Mouse (Mus musculus) heart, embryonic 11.5 days (tissue): ENCODE data around the gene Ankrd2. TPM values are rescaled to one million over a fixed set of nuclear protein-coding genes. Genes with fewer than 3 reads are reported as not detected.

Experiments
- ATAC-seq: fragments of 200-750 bp; cut with Nextera tagmentation; replicated peaks from 2 replicates; pipeline ENCODE4 v1.8.0; 2017; ENCODE audit warnings: moderate library complexity; ENCODE audit not compliant: insufficient number of reproducible peaks, low FRiP score, low TSS enrichment
- H3K27ac ChIP-seq: fragments of 300-500 bp; sonication (generic); 2 replicates; pipeline ENCODE4 v1.5.1; 2014; ENCODE audit warnings: mild to moderate bottlenecking, low read depth, low read length
- H3K27me3 ChIP-seq: fragments of 300-500 bp; sonication (generic); 2 replicates; pipeline ENCODE4 v1.6.1; 2014; ENCODE audit warnings: mild to moderate bottlenecking, low read length, mixed read lengths; ENCODE audit not compliant: control insufficient read depth, insufficient read depth
- H3K36me3 ChIP-seq: fragments of 300-500 bp; sonication (generic); 2 replicates; pipeline ENCODE4 v1.6.1; 2014; ENCODE audit warnings: mild to moderate bottlenecking, low read length, moderate library complexity, mixed read lengths; ENCODE audit not compliant: control insufficient read depth, insufficient read depth
- H3K4me1 ChIP-seq: fragments of 300-500 bp; sonication (generic); 2 replicates; pipeline ENCODE4 v1.6.1; 2014; ENCODE audit warnings: low read length; ENCODE audit not compliant: control insufficient read depth, insufficient read depth
- H3K4me2 ChIP-seq: fragments of 300-500 bp; sonication (generic); 2 replicates; pipeline ENCODE4 v1.6.1; 2014; ENCODE audit warnings: mild to moderate bottlenecking, moderate library complexity
- H3K4me3 ChIP-seq: fragments of 300-500 bp; sonication (generic); 2 replicates; pipeline ENCODE4 v1.5.1; 2014; ENCODE audit warnings: low read depth, low read length
- H3K9ac ChIP-seq: fragments of 300-500 bp; sonication (generic); 2 replicates; pipeline ENCODE4 v1.6.1; 2014; ENCODE audit warnings: mild to moderate bottlenecking, low read depth, low read length, moderate library complexity
- H3K9me3 ChIP-seq: fragments of 300-500 bp; sonication (generic); replicated peaks from 2 replicates; pipeline ENCODE4 v1.6.1; 2016; ENCODE audit warnings: low read length; ENCODE audit not compliant: control insufficient read depth
- WGBS: fragments of 180-500 bp; shearing (Covaris S2); extraction: QIAGEN DNeasy Blood & Tissue Kit; methylation state at CpG from one replicate; pipeline ENCODE4 v1.1.7; 2014; ENCODE audit not compliant: insufficient replicate concordance; 5-methylcytosine and 5-hydroxymethylcytosine counted together
- polyA plus RNA-seq: library from polyadenylated mRNA; unstranded; fragments of >200 nt; fragmentation: Nextera tagmentation; extraction: Ambion mirVana; gene quantifications from 2 replicates; pipeline ENCODE4 v1.2.1, GENCODE M21; 2014

Ankrd2 gene
- polyA plus RNA-seq, 1 experiment from 2014 or later, result not detected

DNA sequence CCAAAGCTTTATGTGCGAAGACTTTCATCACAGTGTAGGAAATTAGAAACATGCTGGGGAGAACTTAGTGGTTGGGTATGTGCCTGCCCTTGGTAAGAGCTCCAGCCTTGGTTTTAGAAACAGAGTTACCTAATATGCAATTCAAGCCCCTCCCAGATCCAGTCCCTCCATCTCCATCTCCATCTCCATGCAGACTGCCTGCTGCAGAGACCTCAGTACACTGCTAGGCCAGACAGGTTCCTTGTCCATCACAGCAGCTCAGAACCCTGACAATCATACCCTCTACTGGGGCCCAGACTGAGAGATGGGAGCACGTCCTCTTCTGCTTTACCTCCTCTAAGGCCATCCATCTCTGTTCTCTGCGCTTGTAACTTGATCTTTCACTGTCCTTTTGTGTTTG is 27.2 kb upstream of the Ankrd2 start:
- Histone ChIP-seq H3K27me3 (no peaks in the 10 kb centered on the region), H3K4me3 (no peak overlapping the region), H3K4me2 (no peak overlapping the region), H3K36me3 (no peaks in the 10 kb centered on the region), H3K9ac (no peak overlapping the region), H3K27ac (peak overlapping the region; percentile 41; the same call in 1 of the 2 replicates), H3K9me3 (no peaks in the 10 kb centered on the region), H3K4me1 (peaks cover 45% of the 10 kb centered on the region)
- WGBS, result 47% methylated on average over 3 of the region's 3 CpGs
- ATAC-seq, result no peak

- no peak overlapping the region for H3K9ac ChIP-seq
- H3K4me1 ChIP-seq, result peaks cover 43% of the 10 kb centered on the region
- no peaks in the 10 kb centered on the region for H3K36me3 ChIP-seq
Measured at GRCm38 (mm10) chr19:42009067-42009466, 26.7 kb upstream of the Ankrd2 start.

DNA sequence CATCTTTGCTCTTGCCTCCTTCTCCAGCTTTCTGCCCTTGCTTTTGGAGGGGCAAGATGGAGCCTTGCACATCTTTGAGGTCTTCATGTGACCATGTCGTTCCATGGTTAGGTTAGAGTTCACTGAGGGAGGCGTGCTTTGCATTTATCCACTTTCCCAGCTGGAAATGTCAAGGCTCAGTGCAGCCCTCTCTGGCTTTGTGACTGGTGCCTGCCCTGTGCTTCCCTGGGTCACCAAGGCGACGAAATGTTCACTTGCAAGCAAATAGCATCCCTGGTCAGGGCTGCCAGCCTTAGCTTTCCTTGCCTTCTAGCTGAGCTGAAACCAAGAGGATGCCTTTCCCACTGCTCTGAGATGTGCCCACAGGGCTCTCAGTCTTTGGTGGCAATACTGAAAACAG is 25.4 kb upstream of the Ankrd2 start:
- H3K36me3 ChIP-seq, result no peaks in the 10 kb centered on the region
- H3K4me1 ChIP-seq, result peaks cover 34% of the 10 kb centered on the region
- no peak overlapping the region for H3K27ac ChIP-seq
- WGBS, result 74% methylated on average over 4 of the region's 4 CpGs
- H3K9me3 ChIP-seq, result no peaks in the 10 kb centered on the region
- no peaks in the 10 kb centered on the region for H3K27me3 ChIP-seq
- no peak overlapping the region for H3K9ac ChIP-seq
- no peak for ATAC-seq
- no peak overlapping the region for H3K4me2 ChIP-seq
- no peak overlapping the region for H3K4me3 ChIP-seq

More at GRCm38 (mm10) chr19:42009067-42009466, 26.7 kb upstream of the Ankrd2 start:
- Histone ChIP-seq H3K4me3 (no peak overlapping the region), H3K4me2 (no peak overlapping the region), H3K27me3 (no peaks in the 10 kb centered on the region), H3K9me3 (no peaks in the 10 kb centered on the region), H3K27ac (peak overlapping the region; percentile 41; the same call in 1 of the 2 replicates)
- 64% methylated on average over 7 of the region's 7 CpGs for WGBS
- ATAC-seq, result no peak

- Histone ChIP-seq H3K4me2 (no peak overlapping the region), H3K9ac (no peak overlapping the region), H3K4me1 (peaks cover 27% of the 10 kb centered on the region), H3K36me3 (no peaks in the 10 kb centered on the region), H3K9me3 (no peaks in the 10 kb centered on the region), H3K27ac (no peak overlapping the region), H3K4me3 (no peak overlapping the region), H3K27me3 (no peaks in the 10 kb centered on the region)
- WGBS, result 79% methylated on average over 7 of the region's 7 CpGs
- ATAC-seq, result no peak
Measured at GRCm38 (mm10) chr19:42011123-42011522, 24.7 kb upstream of the Ankrd2 start.

DNA sequence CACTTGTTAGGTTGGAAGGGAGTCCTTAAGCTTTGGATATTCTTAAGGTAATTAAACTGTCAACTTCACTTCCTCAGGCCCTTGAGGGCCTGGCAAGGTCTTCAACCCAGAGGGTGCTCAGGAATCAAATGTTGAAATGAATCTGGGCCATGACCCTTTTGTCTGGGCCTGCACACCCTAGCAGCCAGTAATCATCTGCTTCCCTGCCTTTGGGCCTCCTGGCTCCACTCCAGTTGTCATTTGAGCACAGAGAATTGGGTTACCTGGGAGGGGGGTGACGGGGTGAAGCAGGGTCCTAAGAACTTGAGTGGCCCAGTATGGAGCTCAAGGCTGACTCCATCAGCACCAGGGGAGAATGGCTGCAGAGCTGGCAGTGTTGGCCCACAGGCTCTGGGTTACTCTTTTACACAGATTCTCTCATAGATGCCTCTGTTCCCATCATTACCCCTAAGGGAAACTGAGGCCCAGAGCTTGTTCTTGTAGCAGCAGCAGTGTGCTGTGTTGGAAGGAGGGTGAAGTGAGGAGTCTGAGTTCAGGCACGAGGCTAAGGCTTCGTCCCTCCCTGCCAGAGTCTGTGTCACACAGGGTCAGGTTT is 21.5 kb upstream of the Ankrd2 start:
- Histone ChIP-seq H3K9me3 (no peaks in the 10 kb centered on the region), H3K27me3 (no peaks in the 10 kb centered on the region), H3K4me2 (no peak overlapping the region), H3K9ac (no peak overlapping the region), H3K36me3 (no peaks in the 10 kb centered on the region), H3K4me1 (peaks cover 9% of the 10 kb centered on the region; the same call in 1 of the 2 replicates), H3K27ac (no peak overlapping the region), H3K4me3 (no peak overlapping the region)
- ATAC-seq, result no peak
- WGBS, result 76% methylated on average over 3 of the region's 3 CpGs

GRCm38 (mm10) chr19:42015001-42015400 is 20.8 kb upstream of the Ankrd2 start:
- ATAC-seq, result no peak
- peaks cover 10% of the 10 kb centered on the region; the same call in 1 of the 2 replicates for H3K4me1 ChIP-seq
- no peaks in the 10 kb centered on the region for H3K27me3 ChIP-seq
- WGBS, result 73% methylated on average over 6 of the region's 6 CpGs
- no peak overlapping the region for H3K4me2 ChIP-seq
- H3K9ac ChIP-seq, result no peak overlapping the region
- H3K4me3 ChIP-seq, result no peak overlapping the region
- no peaks in the 10 kb centered on the region for H3K9me3 ChIP-seq
- no peaks in the 10 kb centered on the region for H3K36me3 ChIP-seq
- no peak overlapping the region for H3K27ac ChIP-seq

DNA sequence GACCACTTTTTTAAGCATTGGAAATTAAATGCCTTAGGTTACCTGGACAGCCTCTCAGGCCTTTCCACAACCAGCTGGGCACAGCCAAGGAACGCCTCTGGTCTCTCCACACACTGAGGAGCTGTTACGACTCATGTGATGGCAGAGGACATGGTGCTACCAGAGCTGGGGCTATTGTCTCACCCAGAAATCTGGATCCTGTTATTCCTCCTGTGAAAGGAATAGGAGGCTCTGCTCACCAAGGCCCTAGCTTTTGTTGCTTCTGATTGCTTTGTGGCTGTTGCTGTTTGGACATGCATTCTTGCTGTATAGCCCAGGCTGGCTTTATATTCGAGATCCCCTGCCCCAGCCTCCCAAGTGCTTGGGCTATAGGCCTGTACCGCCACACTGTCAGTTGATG is 19.5 kb upstream of the Ankrd2 start:
- Histone ChIP-seq H3K9me3 (no peaks in the 10 kb centered on the region), H3K27ac (peak overlapping the region; percentile 75; the same call in 1 of the 2 replicates), H3K36me3 (no peaks in the 10 kb centered on the region), H3K4me1 (peaks cover 10% of the 10 kb centered on the region; the same call in 1 of the 2 replicates), H3K9ac (no peak overlapping the region), H3K4me3 (no peak overlapping the region), H3K4me2 (no peak overlapping the region), H3K27me3 (no peaks in the 10 kb centered on the region)
- ATAC-seq, result no peak
- WGBS, result 68% methylated on average over 4 of the region's 4 CpGs

DNA sequence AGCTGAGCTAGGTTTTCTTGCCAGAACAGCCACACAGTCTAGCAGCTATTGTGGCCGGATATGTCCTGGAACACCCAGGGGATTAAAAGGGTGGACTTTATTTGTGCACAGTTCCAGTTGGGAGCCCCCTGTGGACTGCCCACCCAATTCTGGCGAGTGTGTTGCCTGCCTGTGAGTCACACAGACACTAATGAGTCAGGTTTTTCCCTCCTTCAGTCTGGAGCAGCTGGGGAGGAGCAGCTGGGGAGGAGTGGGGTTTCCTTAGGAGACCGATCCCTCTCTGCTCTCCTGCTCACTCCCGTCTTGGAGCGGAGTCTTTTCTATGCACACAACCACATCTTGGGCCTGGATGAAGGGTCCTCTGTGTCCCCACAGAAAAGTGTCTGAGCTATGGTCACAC is 19.0 kb upstream of the Ankrd2 start:
- H3K9ac ChIP-seq, result peak overlapping the region; percentile 34; the same call in 1 of the 2 replicates
- 68% methylated on average over 5 of the region's 5 CpGs for WGBS

More for the DNA sequence above, 19.0 kb upstream of the Ankrd2 start:
- Histone ChIP-seq H3K4me3 (no peak overlapping the region), H3K4me1 (peaks cover 10% of the 10 kb centered on the region; the same call in 1 of the 2 replicates), H3K27ac (peak overlapping the region; percentile 75), H3K4me2 (no peak overlapping the region), H3K27me3 (no peaks in the 10 kb centered on the region), H3K9me3 (no peaks in the 10 kb centered on the region), H3K36me3 (no peaks in the 10 kb centered on the region)
- ATAC-seq, result no peak
